Mouse (Mus musculus) heart, embryonic 16.5 days (tissue): ENCODE measurements around the gene Cdca3. TPM values are rescaled to one million over a fixed set of nuclear protein-coding genes. Genes with fewer than 3 reads are reported as not detected.

Source experiments
- ATAC-seq: fragments of 200-750 bp; cut with Nextera tagmentation; replicated peaks from 2 replicates; pipeline ENCODE4 v1.8.0; 2017; ENCODE audit warnings: moderate number of reproducible peaks; ENCODE audit not compliant: insufficient read depth, low FRiP score; ENCODE audit errors: extremely low read depth
- H3K27ac ChIP-seq: fragments of 300-500 bp; sonication (generic); 2 replicates; pipeline ENCODE4 v1.5.1; 2014; ENCODE audit warnings: mild to moderate bottlenecking, low read length, control low read depth, moderate library complexity
- H3K27me3 ChIP-seq: fragments of 300-500 bp; sonication (generic); 2 replicates; pipeline ENCODE4 v1.6.1; 2014; ENCODE audit warnings: low read length, mixed read lengths; ENCODE audit not compliant: control insufficient read depth, insufficient read depth
- H3K36me3 ChIP-seq: fragments of 300-500 bp; sonication (generic); 2 replicates; pipeline ENCODE4 v1.6.1; 2014; ENCODE audit not compliant: control insufficient read depth, insufficient read depth
- H3K4me1 ChIP-seq: fragments of 300-500 bp; sonication (generic); 2 replicates; pipeline ENCODE4 v1.6.1; 2014; ENCODE audit warnings: low read length, mixed read lengths; ENCODE audit not compliant: control insufficient read depth, insufficient read depth
- H3K4me2 ChIP-seq: fragments of 300-500 bp; sonication (generic); 2 replicates; pipeline ENCODE4 v1.6.1; 2014; ENCODE audit warnings: low read depth, mild to moderate bottlenecking, control low read depth, low read length
- H3K4me3 ChIP-seq: fragments of 300-500 bp; sonication (generic); 2 replicates; pipeline ENCODE4 v1.5.1; 2014; ENCODE audit warnings: mild to moderate bottlenecking, control low read depth, low read length
- H3K9ac ChIP-seq: fragments of 300-500 bp; sonication (generic); 2 replicates; pipeline ENCODE4 v1.6.1; 2014; ENCODE audit warnings: low read length, control low read depth
- H3K9me3 ChIP-seq: fragments of 300-500 bp; sonication (generic); replicated peaks from 2 replicates; pipeline ENCODE4 v1.6.1; 2016; ENCODE audit warnings: low read length; ENCODE audit not compliant: control insufficient read depth
- WGBS: fragments of 180-500 bp; shearing (Covaris S2); extraction: QIAGEN DNeasy Blood & Tissue Kit; methylation state at CpG from one replicate; pipeline ENCODE4 v1.1.7; 2014; 5-methylcytosine and 5-hydroxymethylcytosine counted together
- polyA plus RNA-seq: library from polyadenylated mRNA; unstranded; fragments of >200 nt; fragmentation: Nextera tagmentation; extraction: Ambion mirVana; gene quantifications from 2 replicates; pipeline ENCODE4 v1.2.1, GENCODE M21; 2015

The Cdca3 gene
- polyA plus RNA-seq, result 126 and 136 TPM in 2 replicates

GRCm38 (mm10) chr6:124828868-124829798 lies at the start of gene Cdca3, which contains the start of gene Usp5:
Cdca3 (plus strand) TSS chr6:124829547.
Usp5 (minus strand) TSS chr6:124829484.
- Histone ChIP-seq H3K4me3 (peak within 1 kb of the TSS; percentile 80), H3K9ac (peak within 1 kb of the TSS; percentile 83), H3K4me2 (peak within 1 kb of the TSS; percentile 95), H3K4me1 (peaks cover 20% of the 10 kb centered on the region), H3K27me3 (no peaks in the 10 kb centered on the region), H3K9me3 (no peaks in the 10 kb centered on the region), H3K27ac (peak within 1 kb of the TSS; percentile 98), H3K36me3 (peaks cover 28% of the 10 kb centered on the region)
- peak; percentile 91 for ATAC-seq
- WGBS, result under 1% methylated on average over 55 of the region's 55 CpGs

DNA sequence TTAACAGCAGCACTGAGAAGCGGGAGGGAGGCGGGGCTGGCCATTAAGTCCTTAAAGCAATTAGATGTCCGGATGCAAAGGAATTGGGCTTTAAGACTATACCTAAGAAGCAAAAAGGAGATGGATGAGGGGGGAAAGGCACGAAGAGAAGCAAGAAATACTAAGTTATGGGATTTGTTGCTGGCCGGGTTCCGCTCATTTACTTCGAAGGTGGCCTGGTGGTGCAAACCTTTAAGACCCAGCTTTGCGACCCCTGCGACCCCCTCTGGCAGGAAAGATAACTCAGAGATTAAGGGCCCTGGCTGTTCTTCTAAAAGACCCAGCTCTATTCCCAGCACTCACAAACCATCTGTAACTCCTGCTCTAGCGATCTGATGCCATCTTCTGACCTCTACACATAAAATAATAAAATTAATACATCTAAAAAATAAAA lies 49.3 kb upstream of the Cdca3 start:
- Histone ChIP-seq H3K9ac (peak overlapping the region; percentile 7; the same call in 1 of the 2 replicates), H3K4me3 (peak overlapping the region; percentile 39), H3K27ac (no peak overlapping the region), H3K4me2 (peak overlapping the region; percentile 61), H3K9me3 (no peaks in the 10 kb centered on the region), H3K27me3 (0 out of 2 replicates have a peak, but pooled peaks cover 2% of the 10 kb centered on the region), H3K4me1 (peaks cover 8% of the 10 kb centered on the region; the same call in 1 of the 2 replicates), H3K36me3 (no peaks in the 10 kb centered on the region)
- ATAC-seq, result no peak
- 8% methylated on average over 10 of the region's 10 CpGs for WGBS

- Histone ChIP-seq H3K4me1 (peaks cover 8% of the 10 kb centered on the region; the same call in 1 of the 2 replicates), H3K27me3 (0 out of 2 replicates have a peak, but pooled peaks cover 2% of the 10 kb centered on the region), H3K9ac (no peak overlapping the region), H3K4me3 (no peak overlapping the region), H3K27ac (no peak overlapping the region), H3K36me3 (no peaks in the 10 kb centered on the region), H3K9me3 (no peaks in the 10 kb centered on the region), H3K4me2 (no peak overlapping the region)
- no peak for ATAC-seq
- WGBS, result 84% methylated on average over 7 of the region's 7 CpGs
These were observed 48.4 kb upstream of the Cdca3 start for GRCm38 (mm10) chr6:124780917-124781316.

DNA sequence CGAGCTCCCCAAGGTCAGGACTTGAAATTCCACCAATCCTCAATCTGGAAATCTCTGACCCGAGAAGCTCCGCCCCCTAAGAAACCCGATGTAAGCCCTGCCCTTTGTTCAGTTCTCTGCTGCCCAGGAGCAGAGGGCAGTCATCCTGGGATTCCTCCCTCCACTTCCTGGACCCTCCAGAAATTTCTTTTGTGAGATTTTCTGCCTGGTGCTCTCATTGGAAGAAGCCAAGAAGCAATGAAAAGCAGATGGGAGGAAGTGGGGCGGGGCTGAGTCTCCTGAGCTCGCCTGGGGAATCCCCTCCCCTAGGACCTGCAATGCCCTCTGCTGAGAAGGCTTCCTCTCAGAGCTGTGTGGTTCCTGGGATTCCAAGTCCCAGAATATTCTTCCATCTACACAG lies 46.9 kb upstream of the Cdca3 start:
- 0 out of 2 replicates have a peak, but pooled peaks have one; percentile 34 for ATAC-seq
- Histone ChIP-seq H3K27me3 (0 out of 2 replicates have a peak, but pooled peaks cover 2% of the 10 kb centered on the region), H3K27ac (no peak overlapping the region), H3K4me3 (peak overlapping the region; percentile 43), H3K4me1 (peaks cover 8% of the 10 kb centered on the region; the same call in 1 of the 2 replicates), H3K9ac (no peak overlapping the region), H3K9me3 (no peaks in the 10 kb centered on the region), H3K4me2 (peak overlapping the region; percentile 56), H3K36me3 (no peaks in the 10 kb centered on the region)
- 17% methylated on average over 6 of the region's 6 CpGs for WGBS

DNA sequence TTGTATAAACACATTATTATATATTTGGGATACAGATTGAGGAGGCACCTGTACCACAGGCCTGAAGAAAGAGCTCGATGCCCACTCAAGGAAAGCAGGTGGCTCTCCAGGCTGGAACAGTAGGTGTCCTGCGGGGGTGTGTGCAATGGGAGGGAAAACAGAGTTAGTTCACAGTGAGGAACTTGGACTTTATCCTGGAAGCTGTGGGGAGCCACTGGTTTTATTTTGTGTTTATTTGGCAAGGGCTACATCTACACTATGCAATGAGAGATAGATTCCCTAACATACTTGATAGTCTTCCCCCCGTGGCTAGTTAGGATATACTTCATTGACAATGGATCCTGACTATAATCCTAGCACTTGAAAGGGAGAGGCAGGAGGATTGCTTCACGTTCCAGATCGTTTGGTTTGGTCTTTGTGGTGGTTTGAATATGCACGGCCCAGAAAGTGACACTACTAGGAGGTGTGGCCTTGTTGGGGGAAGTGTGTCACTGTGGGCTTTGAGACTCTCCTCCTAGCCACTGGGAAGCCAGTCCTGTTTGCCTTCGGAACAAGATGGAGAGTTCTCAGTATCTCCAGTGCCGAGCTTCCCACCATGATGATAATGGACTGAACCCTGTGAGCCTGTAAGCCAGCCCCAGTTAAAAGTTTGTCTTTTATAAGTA lies 42.5 kb upstream of the Cdca3 start:
- Histone ChIP-seq H3K4me2 (no peak overlapping the region), H3K36me3 (no peaks in the 10 kb centered on the region), H3K4me3 (no peak overlapping the region), H3K27ac (no peak overlapping the region), H3K9ac (no peak overlapping the region), H3K9me3 (no peaks in the 10 kb centered on the region), H3K4me1 (peaks cover 2% of the 10 kb centered on the region; the same call in 1 of the 2 replicates), H3K27me3 (no peaks in the 10 kb centered on the region)
- no peak for ATAC-seq
- WGBS, result 47% methylated on average over 8 of the region's 8 CpGs

- no peaks in the 10 kb centered on the region for H3K27me3 ChIP-seq
- H3K4me2 ChIP-seq, result no peak overlapping the region
- H3K9ac ChIP-seq, result no peak overlapping the region
- no peaks in the 10 kb centered on the region for H3K36me3 ChIP-seq
- H3K4me3 ChIP-seq, result no peak overlapping the region
- H3K9me3 ChIP-seq, result no peaks in the 10 kb centered on the region
- ATAC-seq, result no peak
- no peak overlapping the region for H3K27ac ChIP-seq
- H3K4me1 ChIP-seq, result no peaks in the 10 kb centered on the region
- WGBS, result 74% methylated on average over 10 of the region's 10 CpGs
These were observed 41.6 kb upstream of the Cdca3 start for GRCm38 (mm10) chr6:124787722-124788121.

DNA sequence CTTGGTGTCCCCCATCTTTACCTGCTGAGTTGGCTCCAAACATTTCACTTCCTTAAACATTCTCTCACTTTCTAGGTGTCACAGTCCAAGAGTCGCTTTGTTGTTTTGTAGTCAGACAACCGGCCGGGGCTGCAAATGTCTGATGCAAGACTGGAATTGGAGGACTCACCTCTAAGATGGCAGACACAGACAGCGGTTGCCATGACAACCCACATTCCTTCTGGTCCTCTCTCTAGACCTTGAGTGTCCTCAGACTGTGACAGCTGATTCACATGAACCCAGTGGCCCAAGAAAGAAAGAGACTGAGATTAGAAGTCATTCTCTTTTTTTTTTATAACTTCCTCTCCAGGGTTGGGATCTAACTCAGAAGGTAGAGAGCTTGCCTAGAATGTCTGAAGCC lies 39.8 kb upstream of the Cdca3 start:
- Histone ChIP-seq H3K27me3 (no peaks in the 10 kb centered on the region), H3K9me3 (no peaks in the 10 kb centered on the region), H3K36me3 (no peaks in the 10 kb centered on the region), H3K4me2 (no peak overlapping the region), H3K9ac (no peak overlapping the region), H3K4me3 (no peak overlapping the region), H3K4me1 (no peaks in the 10 kb centered on the region), H3K27ac (no peak overlapping the region)
- 75% methylated on average over 4 of the region's 4 CpGs for WGBS
- ATAC-seq, result no peak

- 60% methylated on average over 4 of the region's 4 CpGs for WGBS
- no peaks in the 10 kb centered on the region for H3K9me3 ChIP-seq
- H3K9ac ChIP-seq, result no peak overlapping the region
- no peak overlapping the region for H3K4me3 ChIP-seq
- H3K4me2 ChIP-seq, result no peak overlapping the region
- no peaks in the 10 kb centered on the region for H3K4me1 ChIP-seq
- no peak for ATAC-seq
- no peak overlapping the region for H3K27ac ChIP-seq
- H3K36me3 ChIP-seq, result no peaks in the 10 kb centered on the region
- no peaks in the 10 kb centered on the region for H3K27me3 ChIP-seq
These were observed 39.2 kb upstream of the Cdca3 start for GRCm38 (mm10) chr6:124790121-124790520.
